Mouse (Mus musculus) ES-E14 (cell line): ENCODE measurements at regions not wholly inside any gene's neighbourhood (a gene's known extent, or its start where the extent isn't known, plus 50 kb on each side); places are given as distances from the start of the nearest gene placed in this dataset.

ENCODE experiments used
- DNase-seq: peaks from one replicate; pipeline ENCODE4 v3.0.0-alpha.2; 2013; ENCODE audit warnings: low read depth, low spot score
- H3K27ac ChIP-seq: 2 replicates; pipeline ENCODE4 v1.5.1; 2012; ENCODE audit warnings: low read depth, mild to moderate bottlenecking, low read length, moderate library complexity, mixed read lengths; ENCODE audit not compliant: poor library complexity, insufficient read depth, severe bottlenecking
- H3K36me3 ChIP-seq: 2 replicates; pipeline ENCODE4 v1.6.1; 2012; ENCODE audit warnings: mild to moderate bottlenecking, low read length, moderate library complexity, mixed read lengths; ENCODE audit not compliant: control insufficient read depth, poor library complexity, insufficient read depth, severe bottlenecking
- H3K4me1 ChIP-seq, 2 experiments: fragments of 150-350 bp in 1 of 2; sonication (generic) in 1 of 2; 2 replicates each; pipeline ENCODE4 v1.6.1; 2012; ENCODE audit warnings: low read length in 2 of 2, mild to moderate bottlenecking in 1 of 2, mixed read lengths in 1 of 2; ENCODE audit not compliant: control insufficient read depth in 2 of 2, insufficient read depth in 2 of 2, poor library complexity in 1 of 2
- H3K4me3 ChIP-seq, 2 experiments: fragments of 150-350 bp in 1 of 2; sonication (generic) in 1 of 2; 2 replicates each; pipeline ENCODE4 v1.5.1; 2012; ENCODE audit warnings: low read length in 2 of 2, low read depth in 1 of 2, mild to moderate bottlenecking in 1 of 2, mixed read lengths in 1 of 2; ENCODE audit not compliant: insufficient read depth in 1 of 2, poor library complexity in 1 of 2, severe bottlenecking in 1 of 2
- H3K9ac ChIP-seq: 2 replicates; pipeline ENCODE4 v1.6.1; 2012; ENCODE audit warnings: low read depth, mild to moderate bottlenecking, low read length, mixed read lengths; ENCODE audit not compliant: poor library complexity, insufficient read depth, severe bottlenecking
- H3K9me3 ChIP-seq: fragments of 150-350 bp; sonication (generic); 2 replicates; pipeline ENCODE4 v1.6.1; 2012; ENCODE audit warnings: low read depth, mild to moderate bottlenecking, low read length; ENCODE audit not compliant: control insufficient read depth, insufficient read depth
- CHD2 ChIP-seq: IDR thresholded peaks from 2 replicates; pipeline ENCODE4 v1.6.1; 2014; ENCODE audit warnings: mild to moderate bottlenecking, low read depth, low read length, inconsistent platforms
- HCFC1 ChIP-seq: IDR thresholded peaks from 2 replicates; pipeline ENCODE4 v1.6.1; 2012; ENCODE audit warnings: low read length, inconsistent platforms, borderline replicate concordance; ENCODE audit not compliant: insufficient read depth
- MAFK ChIP-seq: IDR thresholded peaks from 2 replicates; pipeline ENCODE4 v1.6.1; 2014; ENCODE audit warnings: mild to moderate bottlenecking, low read depth, low read length, inconsistent platforms; ENCODE audit not compliant: insufficient read depth
- ZC3H11A ChIP-seq: IDR thresholded peaks from 2 replicates; pipeline ENCODE4 v1.6.1; 2012; ENCODE audit warnings: low read depth, mild to moderate bottlenecking, inconsistent platforms, low read length, borderline replicate concordance
- ZNF384 ChIP-seq: IDR thresholded peaks from 2 replicates; pipeline ENCODE4 v1.6.1; 2012; ENCODE audit warnings: low read depth, low read length, inconsistent platforms
- in situ Hi-C, 2 experiments: fragments of 600-800 bp; cut with MboI; formaldehyde crosslinking; loops; one replicate each; pipeline ENCODE4 v1.15.1; 2025; ENCODE audit warnings: low sequenced_read_pairs in 2 of 2, inconsistent platforms in 1 of 2; ENCODE audit not compliant: unreplicated experiment in 2 of 2

GRCm38 (mm10) chr11:57954510-57955184 lies 54.2 kb upstream of the Larp1 start:
- in situ Hi-C loops: loop anchor here in 1 of 2 experiments (5.0 to 10.0 kb wide), 2 partner anchors 63 to 140 kb away; partner anchors contain the start of gene Gm12248
- H3K36me3 ChIP-seq: no peaks in the 10 kb centered on the region
- peaks cover 0 to 27% of the 10 kb centered on the region in 2 experiments; a peak in 2 of 4 replicates for H3K4me1 ChIP-seq
- TF ChIP-seq ZNF384 (no peak), CHD2 (no peak), MAFK (no peak), ZC3H11A (no peak), HCFC1 (no peak)
- no peak overlapping the region for H3K4me3 ChIP-seq
- no peak overlapping the region for H3K9ac ChIP-seq
- DNase-seq: no peak
- H3K9me3 ChIP-seq: no peaks in the 10 kb centered on the region
- H3K27ac ChIP-seq: no peak overlapping the region; the same call in 1 of the 2 replicates

DNA sequence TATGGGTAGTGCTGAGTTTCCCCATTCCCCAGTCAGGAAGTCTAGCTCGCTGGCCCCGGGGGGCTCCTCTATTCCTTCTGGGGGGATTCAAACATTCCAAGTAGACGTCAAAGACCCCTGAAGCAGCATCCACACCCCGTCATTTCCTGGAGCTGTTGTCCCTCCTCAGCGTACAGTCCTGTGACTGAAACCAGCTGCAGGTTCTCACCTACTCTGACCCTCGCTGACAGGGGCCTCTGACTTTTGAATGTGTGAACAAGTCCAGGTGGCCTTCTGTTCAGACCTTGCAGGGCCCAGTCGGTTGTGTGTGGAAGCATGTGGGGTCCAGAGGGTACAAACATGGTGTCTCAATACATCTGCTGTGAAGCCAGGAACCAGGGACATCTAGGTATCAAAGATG lies 55.2 kb upstream of the Larp1 start:
- no peak for DNase-seq
- no peaks in the 10 kb centered on the region for H3K36me3 ChIP-seq
- no peak overlapping the region for H3K9ac ChIP-seq
- H3K9me3 ChIP-seq: no peaks in the 10 kb centered on the region
- H3K27ac ChIP-seq: no peak overlapping the region
- TF ChIP-seq ZC3H11A: no peak
- TF ChIP-seq ZNF384: no peak
- no peak for TF ChIP-seq CHD2
- TF ChIP-seq HCFC1: no peak
- TF ChIP-seq MAFK: no peak
- H3K4me1 ChIP-seq: peaks cover 0 to 24% of the 10 kb centered on the region in 2 experiments; a peak in 2 of 4 replicates
- no peak overlapping the region for H3K4me3 ChIP-seq
- in situ Hi-C loops: loop anchor here in 1 of 2 experiments (10.0 kb wide), 1 partner anchor 141 kb away; the partner anchor contains the start of gene Gm12248

DNA sequence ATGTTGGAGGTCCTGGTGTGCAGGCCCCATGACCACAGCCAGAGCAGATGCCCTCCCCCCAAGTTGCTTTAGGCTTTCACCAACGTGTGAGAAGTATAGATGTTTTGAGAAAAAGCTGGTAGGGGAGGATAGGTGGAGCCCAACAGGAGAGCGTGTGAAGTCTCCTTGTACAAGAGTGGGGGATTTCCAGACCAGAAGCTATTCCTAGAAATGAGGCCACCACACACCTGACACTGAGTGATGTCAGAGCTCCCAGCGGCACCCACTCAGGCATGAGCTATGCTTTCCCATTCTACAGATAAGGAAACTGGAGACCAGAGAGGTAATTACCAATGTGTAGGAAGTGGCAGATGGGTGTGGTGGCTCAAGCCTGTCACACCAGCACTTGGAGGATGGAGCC lies 56.2 kb upstream of the Larp1 start:
- in situ Hi-C loops: loop anchor here in 1 of 2 experiments (10.0 kb wide), 1 partner anchor 142 kb away; the partner anchor contains the start of gene Gm12248
- no peaks in the 10 kb centered on the region for H3K36me3 ChIP-seq
- no peak for TF ChIP-seq ZC3H11A
- no peak for TF ChIP-seq ZNF384
- no peak for DNase-seq
- no peaks in the 10 kb centered on the region for H3K9me3 ChIP-seq
- no peak overlapping the region for H3K4me3 ChIP-seq
- H3K27ac ChIP-seq: no peak overlapping the region
- no peak overlapping the region for H3K9ac ChIP-seq
- H3K4me1 ChIP-seq: peaks cover 0 to 17% of the 10 kb centered on the region in 2 experiments; a peak in 2 of 4 replicates

DNA sequence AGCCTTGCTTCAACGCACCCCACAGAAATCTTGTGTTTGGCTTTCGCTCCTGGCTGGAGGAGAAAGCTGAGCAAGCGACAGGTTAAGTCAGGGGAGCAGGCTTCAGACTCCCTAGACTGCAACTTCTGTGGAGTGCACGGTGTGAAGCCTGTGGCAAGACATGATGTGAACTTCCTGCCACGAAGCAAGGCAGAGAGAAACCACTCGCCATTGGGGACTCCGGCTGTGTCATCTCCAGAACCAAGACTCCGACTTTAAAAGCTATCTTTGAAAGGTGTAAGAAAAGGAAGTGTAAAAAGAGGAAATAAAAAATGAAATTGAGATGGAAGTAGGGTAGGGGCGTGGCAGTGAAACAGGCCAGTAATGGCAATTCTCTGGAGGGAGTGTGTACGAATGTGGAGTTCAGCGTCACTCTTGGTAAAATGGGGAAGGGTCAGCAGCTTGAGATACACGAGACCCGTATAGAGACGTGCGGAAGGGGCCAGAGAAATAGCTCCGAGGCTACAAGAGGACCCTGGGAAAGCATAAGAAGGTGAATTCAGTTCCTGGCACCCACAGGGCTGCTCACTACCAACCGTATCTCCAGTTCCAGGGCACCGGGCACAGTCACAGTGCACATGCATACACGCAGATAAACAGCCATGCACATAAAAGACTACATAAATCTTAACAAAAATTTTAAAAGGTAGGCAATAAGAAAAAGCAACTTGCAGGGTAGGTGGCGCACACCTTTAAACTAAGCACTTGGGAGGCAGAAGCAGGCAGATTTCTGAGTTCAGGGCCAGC lies 57.1 kb upstream of the Larp1 start:
- Histone ChIP-seq H3K9ac (no peak overlapping the region), H3K36me3 (no peaks in the 10 kb centered on the region), H3K9me3 (no peaks in the 10 kb centered on the region), H3K4me3 (no peak overlapping the region), H3K27ac (no peak overlapping the region; the same call in 1 of the 2 replicates), H3K4me1 (peaks cover 0 to 17% of the 10 kb centered on the region in 2 experiments; a peak in 1 of 4 replicates)
- in situ Hi-C loops: loop anchor here in 1 of 2 experiments (10.0 kb wide), 1 partner anchor 143 kb away; the partner anchor contains the start of gene Gm12248
- no peak for DNase-seq
- no peak for TF ChIP-seq CHD2
- TF ChIP-seq HCFC1: no peak
- TF ChIP-seq ZC3H11A: no peak
- TF ChIP-seq ZNF384: no peak
- TF ChIP-seq MAFK: no peak
